Mouse (Mus musculus) A20 (cell line): ENCODE results near the gene Engase.

ENCODE experiments used
- DNase-seq: peaks from one replicate; pipeline ENCODE4 v3.0.0-alpha.2; 2011; ENCODE audit warnings: low read depth, low spot score

Engase gene

DNA sequence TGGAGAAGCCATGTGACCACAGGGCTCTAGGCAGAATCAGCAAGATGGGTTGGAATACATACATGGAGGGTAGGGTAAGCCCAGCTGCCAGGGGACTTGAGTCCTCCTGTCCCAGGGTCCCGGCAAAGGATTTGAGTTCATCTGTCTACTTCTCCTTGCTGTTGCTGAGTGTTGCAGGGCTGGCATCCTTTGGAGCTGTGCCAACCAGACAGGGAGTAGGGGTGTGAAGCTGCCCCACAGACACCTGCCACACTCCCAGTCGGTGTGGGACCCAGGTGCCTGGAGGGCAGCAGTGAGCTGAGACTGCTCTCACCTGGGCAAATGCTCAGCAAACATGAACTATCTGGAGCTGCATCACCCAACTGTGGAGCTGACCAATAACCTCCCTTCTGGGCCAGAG, 44.3 kb downstream of the Engase start:
- DNase-seq = no peak

DNA sequence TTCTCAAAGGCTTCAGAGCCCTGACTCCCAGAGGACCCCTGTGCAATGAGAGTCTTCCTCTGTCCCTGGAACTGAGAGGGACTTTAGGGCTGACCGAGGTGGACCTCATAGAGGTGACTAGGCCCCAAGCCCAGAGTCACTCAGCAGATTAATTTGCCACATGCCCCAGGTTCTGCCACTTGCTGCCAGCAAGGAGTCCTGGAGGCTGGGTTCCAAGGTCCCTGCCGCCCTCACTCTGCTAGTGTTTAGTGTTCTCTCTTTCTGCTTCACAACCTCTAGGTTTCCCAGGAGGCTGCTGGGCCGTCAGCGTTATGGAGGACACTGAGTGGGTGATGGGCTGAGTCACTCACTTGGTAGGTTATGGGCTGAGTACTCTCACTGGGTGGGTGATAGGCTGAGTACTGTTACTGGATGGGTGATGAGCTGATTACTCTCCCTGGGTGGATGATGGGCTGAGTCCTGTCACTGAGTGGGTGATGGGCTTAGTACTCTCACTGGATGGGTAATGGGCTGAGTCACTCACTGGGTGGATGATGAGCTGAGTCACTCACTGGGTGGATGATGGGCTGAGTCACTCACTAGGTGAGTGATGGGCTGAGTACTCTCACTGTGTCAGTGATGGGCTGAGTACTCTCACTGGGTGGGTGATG, 47.0 kb downstream of the Engase start:
- DNase-seq = no peak

DNA sequence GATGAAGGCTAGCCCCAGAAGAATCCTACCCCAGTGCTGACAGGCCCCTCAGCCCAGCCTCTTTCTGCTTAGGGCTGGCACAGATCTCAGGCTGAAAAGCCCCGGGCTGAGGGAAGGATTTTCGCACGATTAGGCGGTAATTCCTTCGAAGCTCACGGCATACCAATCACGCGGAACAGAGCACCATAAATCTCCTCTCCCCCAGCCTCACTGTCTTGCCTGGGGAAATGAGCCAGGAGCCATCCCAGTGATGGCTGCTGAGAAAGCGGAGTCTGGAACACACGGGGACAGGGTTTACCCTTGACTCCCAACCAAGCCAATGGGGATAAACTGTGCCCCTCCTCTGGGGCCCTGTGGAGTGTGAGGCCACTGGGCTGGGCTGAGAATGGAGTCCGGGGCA, 48.4 kb downstream of the Engase start:
- no peak for DNase-seq

GRCm38 (mm10) chr11:118528761-118529160, 52.1 kb downstream of the Engase start:
- DNase-seq = no peak

- DNase-seq = no peak
These were observed 53.7 kb downstream of the Engase start for GRCm38 (mm10) chr11:118530313-118530712.

DNA sequence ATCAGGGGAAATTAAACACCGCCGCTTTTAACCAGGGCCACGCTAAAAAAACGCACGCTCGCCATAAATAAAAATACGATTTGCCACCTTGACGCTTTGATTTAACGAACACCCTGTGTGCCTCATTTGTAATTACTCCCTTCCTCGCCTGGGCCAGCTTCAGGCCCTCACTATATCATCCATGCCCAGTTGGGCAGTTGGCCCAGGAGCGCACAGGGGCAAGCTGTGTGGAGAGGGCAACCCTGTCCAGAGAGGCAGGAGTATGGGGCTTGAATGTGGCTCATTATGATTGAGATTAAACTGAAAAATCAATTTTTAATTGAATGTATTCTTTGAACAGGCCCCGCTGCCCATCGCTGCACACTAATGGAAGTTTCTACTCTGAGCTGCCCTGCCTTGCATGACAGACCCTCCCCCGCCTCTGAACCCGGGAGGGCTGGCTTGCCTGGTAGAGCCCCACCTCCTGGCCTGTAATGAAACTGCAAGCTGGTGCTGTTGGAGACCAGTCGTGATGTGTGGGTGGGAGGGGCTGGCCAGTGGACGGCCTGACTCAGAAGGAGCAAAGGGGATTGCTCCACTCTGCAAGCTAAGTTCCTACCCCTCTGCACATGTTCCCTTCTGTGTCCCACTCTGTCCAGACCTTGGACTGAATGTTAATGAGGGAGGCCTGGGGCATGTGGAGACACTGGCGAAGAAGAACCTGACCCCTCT, 57.9 kb downstream of the Engase start:
- DNase-seq = peak; percentile 33

DNA sequence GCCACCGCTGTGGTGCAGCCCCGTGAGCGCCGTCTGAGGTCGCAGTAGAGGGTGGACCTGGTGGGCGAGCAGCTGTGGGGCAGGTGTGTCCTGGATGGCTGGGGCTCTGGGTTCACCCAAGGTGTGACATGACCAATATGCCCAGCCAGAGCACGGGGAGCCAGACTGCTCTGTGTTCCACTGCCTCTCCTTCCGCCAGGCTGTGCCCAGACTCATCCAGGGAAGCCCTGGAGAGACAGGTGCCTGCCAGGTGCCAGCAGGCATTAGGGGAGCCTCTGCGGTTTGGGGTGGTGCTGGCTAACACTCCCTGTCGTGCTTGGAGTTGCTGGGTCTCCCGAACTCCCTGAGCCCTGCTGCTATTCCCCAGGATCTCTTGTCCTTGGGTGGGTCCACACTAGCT, 61.4 kb downstream of the Engase start:
- DNase-seq = no peak
